Mouse (Mus musculus): ENCODE data around the gene Man1a2.

Man1a2 gene

GRCm38 (mm10) chr3:100562455-100562854, 122.8 kb downstream of the Man1a2 start:
- DNase-seq (ENCODE audit: low spot score) = no peak

DNA sequence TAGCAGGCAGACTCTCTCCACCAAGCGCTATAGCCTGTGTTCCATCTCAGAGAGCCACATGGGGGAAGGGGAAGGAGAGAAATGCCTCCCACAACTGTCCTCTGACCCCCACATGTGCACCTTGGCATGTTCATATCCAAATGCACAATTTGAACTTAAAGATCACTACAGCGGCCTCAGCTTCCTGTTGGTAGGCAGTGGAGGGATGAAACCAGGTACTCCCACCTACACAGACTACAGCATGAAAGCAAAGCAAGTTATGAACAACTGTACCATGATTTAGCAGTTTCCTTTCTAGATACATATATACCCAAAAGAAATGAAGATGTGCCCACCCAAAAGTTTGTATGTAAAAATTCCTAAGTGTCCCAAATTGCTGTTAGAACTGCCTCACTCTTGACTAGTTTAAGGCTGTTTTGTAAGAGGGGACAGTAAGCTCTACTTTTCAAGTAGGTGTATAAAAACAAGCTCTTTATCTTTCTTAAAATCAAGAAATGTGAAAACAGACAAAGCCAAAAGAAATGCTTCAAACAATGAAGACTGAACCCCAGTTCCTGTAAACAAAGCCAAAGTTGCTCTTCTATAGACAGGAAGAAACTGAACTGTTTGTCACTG, 123.6 kb downstream of the Man1a2 start:
- no peak for DNase-seq (ENCODE audit: low spot score)

DNA sequence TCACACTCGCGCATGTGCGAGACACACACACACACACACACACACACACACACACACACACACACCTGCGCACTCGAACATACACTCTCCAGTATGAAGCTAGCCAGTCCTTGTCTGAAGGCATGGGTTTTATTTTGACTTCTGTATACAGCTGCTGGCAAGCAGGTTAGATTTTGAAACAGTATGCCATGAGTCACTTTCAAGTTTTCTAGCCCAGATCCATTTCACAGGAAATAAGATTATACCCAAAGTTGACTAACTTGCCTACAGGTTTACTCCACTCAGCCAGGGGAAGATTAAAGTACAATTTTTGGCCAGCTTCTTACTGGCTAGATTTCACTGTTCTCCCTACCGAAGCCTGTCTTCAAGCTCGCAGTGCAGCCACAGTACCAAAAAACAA, 125.9 kb downstream of the Man1a2 start:
- no peak for DNase-seq (ENCODE audit: low spot score)

DNA sequence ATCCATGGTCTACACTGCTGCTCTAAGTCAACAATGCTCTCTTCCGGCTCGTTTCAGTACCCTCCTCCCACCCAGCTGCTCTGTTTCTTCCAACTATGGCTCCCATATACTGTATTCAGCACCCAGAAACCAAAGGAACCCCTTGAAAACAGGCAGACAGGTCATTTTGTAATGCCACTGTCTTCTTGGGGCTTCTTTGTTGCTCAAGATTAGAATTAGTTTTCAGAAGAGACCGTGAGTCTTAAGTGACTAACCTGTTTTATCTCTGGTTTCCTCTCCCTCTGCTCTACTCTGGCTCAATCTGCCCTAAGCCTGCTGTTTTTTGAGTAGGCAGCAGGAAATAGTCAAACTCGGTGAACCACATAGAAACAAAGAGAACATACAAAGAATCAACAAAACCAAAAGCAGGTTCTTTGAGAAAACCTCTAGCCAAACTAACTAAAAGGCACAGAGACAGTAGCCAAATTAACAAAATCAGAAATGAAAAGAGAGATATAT, 127.0 kb downstream of the Man1a2 start:
- no peak for DNase-seq (ENCODE audit: low spot score)

DNA sequence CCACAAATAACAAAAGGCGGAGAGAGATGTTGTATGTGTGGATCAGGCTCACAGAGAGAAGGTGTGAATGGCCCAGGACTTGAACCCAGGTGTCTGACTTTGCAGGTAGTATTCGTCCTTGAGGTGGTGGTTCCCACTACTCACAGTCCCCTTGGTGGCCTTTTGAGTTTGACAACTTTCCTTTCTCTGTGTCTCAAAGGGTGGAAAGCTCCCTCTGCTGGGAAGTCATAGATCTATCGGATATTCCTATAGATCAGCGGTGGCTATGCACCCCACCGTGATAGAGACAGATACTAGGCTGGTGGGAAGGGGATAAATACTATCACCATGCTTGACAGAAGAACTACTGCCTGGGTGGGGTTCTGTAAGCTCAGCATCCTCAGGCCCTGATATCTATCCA, 130.5 kb downstream of the Man1a2 start:
- DNase-seq (ENCODE audit: low spot score) = peak; percentile 31

DNA sequence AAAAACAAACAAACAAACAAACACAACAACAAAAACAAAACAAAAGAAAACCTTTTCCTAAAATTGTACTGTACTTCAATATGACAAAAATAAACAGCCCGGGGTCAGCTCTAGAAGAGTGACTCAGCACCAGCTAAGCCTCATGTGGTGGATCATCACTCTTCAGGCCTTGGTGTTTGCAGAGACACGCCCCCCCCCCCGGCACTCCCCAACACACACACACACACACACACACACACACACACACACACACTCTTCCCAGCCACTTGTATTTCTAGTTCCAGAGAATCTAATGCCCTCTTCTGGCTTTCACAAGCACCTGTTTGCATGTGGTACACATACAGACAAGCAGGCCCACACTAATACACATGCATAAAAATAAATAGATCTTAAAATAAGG, 133.1 kb downstream of the Man1a2 start:
- no peak for DNase-seq (ENCODE audit: low spot score)

- DNase-seq (ENCODE audit: low spot score) = no peak
Observed at GRCm38 (mm10) chr3:100547913-100548292, 137.4 kb downstream of the Man1a2 start.

DNA sequence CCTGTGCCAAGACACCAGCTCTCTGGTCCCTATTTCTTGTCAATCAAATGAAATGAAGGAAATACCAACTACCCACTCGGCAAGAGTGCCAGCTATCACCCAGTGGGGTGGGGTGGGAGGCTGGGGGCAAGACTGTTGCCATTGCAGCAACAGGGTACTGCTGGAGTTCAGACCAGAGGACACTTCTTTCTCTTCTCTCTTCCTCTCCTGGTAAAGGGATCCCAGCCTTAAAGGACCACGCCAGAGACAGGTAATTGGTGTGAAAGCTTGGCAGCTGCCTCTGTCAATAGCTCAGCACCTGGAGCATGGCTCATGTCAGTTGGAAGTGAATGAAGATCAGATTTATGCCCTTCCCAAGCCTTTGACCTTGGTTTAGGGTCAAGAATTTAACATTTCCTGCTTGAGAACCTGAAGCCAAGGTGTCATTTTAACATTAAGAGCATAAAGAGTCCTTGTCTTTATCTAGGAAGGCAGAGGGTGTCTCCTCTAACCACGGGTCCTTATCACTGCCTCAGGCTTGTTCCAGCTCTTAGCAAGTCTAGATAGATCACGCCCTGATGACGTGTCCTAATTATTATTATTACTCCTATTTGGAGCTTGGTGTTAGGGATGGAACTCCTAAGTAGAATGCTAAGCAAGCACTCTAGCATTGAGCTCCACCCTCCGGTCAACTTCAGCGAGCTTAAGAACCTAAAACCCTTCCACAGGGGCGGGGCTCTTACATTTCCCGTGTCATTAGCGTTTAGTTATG, 138.0 kb downstream of the Man1a2 start:
- no peak for DNase-seq (ENCODE audit: low spot score)

DNA sequence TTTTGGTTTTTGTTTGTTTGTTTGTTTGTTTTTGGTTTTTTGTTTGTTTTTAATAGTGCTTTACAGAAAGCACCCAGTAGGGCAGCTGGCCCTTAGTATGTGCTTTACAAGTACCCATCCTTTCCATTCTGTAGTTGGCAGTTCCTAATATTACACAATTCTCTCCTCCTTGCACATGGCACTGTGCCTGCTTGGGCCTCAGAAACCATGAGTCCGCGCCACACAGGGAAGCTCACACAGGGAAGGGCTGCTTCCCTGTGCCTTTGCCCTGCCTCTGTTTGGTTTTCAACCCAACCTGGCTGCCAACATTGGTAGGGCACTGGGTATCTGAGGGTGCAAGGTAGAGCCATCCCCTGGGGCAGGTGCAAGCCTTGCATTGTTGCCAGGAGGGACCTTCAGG, 148.6 kb downstream of the Man1a2 start:
- DNase-seq (ENCODE audit: low spot score) = no peak

GRCm38 (mm10) chr3:100535902-100536301, 149.4 kb downstream of the Man1a2 start:
- no peak for DNase-seq (ENCODE audit: low spot score)

DNA sequence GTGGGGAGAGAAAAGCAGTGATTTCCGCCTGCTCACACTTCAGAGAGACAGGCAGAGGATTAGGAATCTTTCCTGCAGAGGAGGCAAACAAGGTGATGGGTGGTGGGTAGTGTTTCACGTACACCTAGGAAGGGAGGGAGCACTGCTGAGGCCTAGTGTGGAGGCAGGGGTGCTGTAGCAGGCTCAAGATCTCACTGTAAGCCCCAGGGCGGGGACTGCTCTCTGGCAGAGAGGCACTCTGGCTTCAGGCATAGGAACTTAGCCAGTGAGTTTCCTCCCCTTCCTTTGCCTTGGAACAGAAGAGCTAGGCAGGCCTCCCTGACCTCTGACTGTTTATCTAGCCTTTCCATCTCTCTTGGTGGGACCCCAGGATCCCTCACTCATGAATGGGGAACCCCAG, 150.0 kb downstream of the Man1a2 start:
- no peak for DNase-seq (ENCODE audit: low spot score)

DNA sequence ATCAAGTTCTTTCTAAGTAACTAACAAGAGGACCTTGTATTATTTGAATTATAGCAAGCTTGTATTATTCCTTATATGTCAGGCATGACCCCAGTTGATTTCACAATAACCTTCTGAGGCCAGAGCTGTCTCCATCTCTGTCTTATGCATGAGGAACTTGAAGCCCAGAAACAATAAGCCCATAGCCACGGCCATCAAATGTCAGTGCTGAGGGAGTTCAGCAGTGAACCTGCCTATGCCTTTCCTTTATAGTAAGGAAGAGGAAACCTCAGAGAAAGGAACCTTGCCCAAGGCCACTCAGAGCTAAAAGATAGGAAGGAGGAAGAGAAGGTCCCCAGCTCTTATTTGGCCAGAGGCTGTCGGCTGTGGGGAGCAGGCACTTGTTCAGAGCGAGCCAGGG, 150.9 kb downstream of the Man1a2 start:
- DNase-seq (ENCODE audit: low spot score) = no peak

DNA sequence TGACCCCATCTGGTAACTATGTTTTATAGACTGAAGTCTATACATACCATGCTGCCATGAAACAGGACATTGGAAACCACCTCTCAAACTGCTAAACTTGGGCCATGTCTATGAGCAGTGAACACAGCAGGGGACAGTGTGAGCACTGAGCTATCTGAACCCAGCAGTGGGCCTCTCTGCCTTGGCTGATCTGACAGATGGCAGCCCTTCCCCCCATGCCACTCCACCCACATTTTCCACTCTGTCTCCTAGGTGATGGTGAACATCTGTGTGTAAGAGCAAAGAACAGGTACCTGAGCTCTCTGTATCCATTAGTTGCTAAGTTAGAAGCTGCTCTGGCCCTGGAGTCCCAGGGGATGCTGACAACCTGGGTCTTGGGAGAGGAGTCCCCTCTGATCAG, 151.9 kb downstream of the Man1a2 start:
- DNase-seq (ENCODE audit: low spot score) = no peak

GRCm38 (mm10) chr3:100530919-100531318, 154.4 kb downstream of the Man1a2 start:
- DNase-seq (ENCODE audit: low spot score) = peak; percentile 13

DNA sequence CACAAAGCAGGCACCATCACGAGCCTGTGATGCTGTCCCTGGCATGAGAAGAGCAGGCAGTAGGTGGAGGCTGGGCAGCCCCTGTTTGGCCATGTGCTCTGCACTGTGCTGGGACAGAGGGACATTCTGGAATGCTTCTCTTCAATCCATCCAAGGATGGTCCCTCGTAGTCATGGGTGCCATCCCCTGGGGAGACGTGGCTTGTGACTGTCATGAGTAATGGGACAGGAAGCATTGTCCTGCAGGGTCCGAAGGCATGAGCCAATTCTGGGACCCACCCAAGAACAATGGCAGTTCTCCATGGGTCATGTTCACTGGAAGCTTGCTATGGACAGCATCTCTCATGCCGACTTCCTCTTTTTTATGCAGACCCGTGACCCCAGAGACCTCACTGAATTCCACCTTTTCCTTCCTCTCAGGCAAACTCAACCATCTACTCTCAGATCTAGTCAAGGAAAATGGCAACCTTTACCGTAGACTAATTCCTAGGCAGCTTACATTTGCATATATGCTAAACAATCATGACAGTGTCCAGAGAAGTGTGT, 155.0 kb downstream of the Man1a2 start:
- DNase-seq (ENCODE audit: low spot score) = no peak

DNA sequence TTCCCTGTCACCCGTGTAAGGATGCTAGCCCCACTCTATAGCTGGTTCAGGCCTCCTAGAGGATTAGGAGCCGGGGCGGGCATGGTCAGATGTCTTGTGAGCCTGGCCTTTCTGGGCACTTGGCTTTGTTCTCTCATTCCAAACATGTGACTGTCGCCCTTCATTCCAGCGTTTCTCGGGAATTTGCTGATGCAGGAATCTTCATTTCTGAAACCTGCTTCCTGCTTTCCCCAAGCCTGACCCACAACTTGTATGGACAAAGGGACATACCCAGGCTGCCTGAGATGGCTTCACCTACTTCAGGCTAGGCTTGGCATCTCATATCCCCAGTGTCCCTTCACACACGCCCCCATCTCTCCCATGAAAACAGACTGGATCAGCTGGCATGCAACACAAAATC, 162.6 kb downstream of the Man1a2 start:
- DNase-seq (ENCODE audit: low spot score) = no peak

GRCm38 (mm10) chr3:100521626-100522025, 163.7 kb downstream of the Man1a2 start:
- no peak for DNase-seq (ENCODE audit: low spot score)

GRCm38 (mm10) chr3:100515754-100516141, 169.6 kb downstream of the Man1a2 start:
- no peak for DNase-seq (ENCODE audit: low spot score)

DNA sequence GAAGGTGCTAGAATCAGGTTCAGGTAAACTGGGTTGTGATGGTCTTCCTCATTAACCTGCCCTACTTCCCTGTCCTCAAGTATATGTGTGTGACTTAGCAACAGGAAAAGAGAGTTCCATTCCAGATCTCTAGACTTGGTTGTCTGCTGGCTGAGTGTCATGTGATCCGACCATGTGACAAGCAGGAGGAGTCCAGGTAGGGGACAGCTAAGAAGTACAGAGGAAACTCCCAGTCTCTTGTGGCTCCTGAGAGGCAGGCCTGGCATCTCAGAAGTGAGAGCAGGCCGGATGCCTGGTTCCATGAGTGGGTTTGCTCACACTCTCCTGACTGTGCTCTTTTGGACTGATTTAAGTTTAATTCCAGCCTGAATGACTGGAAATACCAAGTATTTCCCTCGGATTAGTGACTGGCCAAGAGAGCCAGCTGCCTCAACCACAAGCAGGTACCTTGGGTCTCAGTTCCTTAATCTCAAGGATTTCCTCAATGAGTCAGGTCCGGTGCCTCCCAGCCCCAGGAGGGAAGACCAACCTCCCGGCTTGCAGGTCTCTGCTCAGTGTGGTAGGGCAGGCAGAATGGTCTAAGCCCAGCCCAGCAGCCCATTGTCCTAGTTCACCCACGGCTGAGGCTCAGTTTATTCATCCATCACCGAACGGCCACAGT, 170.1 kb downstream of the Man1a2 start:
- DNase-seq (ENCODE audit: low spot score) = no peak
